Mouse (Mus musculus): ENCODE measurements around the gene Pde8a. TPM values are rescaled to one million over a fixed set of nuclear protein-coding genes. Genes with fewer than 3 reads are reported as not detected.

Pde8a gene
- polyA plus RNA-seq, 1 experiment = 3.5 TPM

GRCm38 (mm10) chr7:81315583-81315982, 102.2 kb downstream of the Pde8a start:
- no peak overlapping the region for H3K4me3 ChIP-seq (ENCODE audit: low read depth, low read length)
- H3K4me1 ChIP-seq (ENCODE audit: control insufficient read depth, insufficient read depth, insufficient read length, low read length) = no peaks in the 10 kb centered on the region
- H3K27me3 ChIP-seq (ENCODE audit: control insufficient read depth, insufficient read depth, low read length) = no peaks in the 10 kb centered on the region
- no peaks in the 10 kb centered on the region for H3K36me3 ChIP-seq (ENCODE audit: control insufficient read depth, insufficient read depth, low read length)
- TF ChIP-seq POLR2A (IDR thresholded peaks at IDR 0.05; ENCODE audit: low read depth, low read length) (no peak), CTCF (IDR thresholded peaks at IDR 0.05; ENCODE audit: extremely low read depth, insufficient read length, insufficient replicate concordance, low read depth, low read length) (no peak)
- H3K27ac ChIP-seq (ENCODE audit: insufficient read depth, low read depth, low read length) = no peak overlapping the region
- 62% methylated on average over 8 of the region's 8 CpGs for WGBS

- H3K36me3 ChIP-seq (ENCODE audit: control insufficient read depth, insufficient read depth, low read length) = no peaks in the 10 kb centered on the region
- no peaks in the 10 kb centered on the region for H3K4me1 ChIP-seq (ENCODE audit: control insufficient read depth, insufficient read depth, insufficient read length, low read length)
- H3K27ac ChIP-seq (ENCODE audit: insufficient read depth, low read depth, low read length) = no peak overlapping the region
- no peak for TF ChIP-seq POLR2A (IDR thresholded peaks at IDR 0.05; ENCODE audit: low read depth, low read length)
- TF ChIP-seq CTCF (IDR thresholded peaks at IDR 0.05; ENCODE audit: extremely low read depth, insufficient read length, insufficient replicate concordance, low read depth, low read length) = no peak
- H3K4me3 ChIP-seq (ENCODE audit: low read depth, low read length) = no peak overlapping the region
- no peaks in the 10 kb centered on the region for H3K27me3 ChIP-seq (ENCODE audit: control insufficient read depth, insufficient read depth, low read length)
- 81% methylated on average over 6 of the region's 6 CpGs for WGBS
Measured at GRCm38 (mm10) chr7:81319749-81320148, 106.4 kb downstream of the Pde8a start.

GRCm38 (mm10) chr7:81321776-81322175, 108.4 kb downstream of the Pde8a start:
- no peak overlapping the region for H3K4me3 ChIP-seq (ENCODE audit: low read depth, low read length)
- 0 out of 2 replicates have a peak, but pooled peaks cover under 1% of the 10 kb centered on the region for H3K4me1 ChIP-seq (ENCODE audit: control insufficient read depth, insufficient read depth, insufficient read length, low read length)
- H3K27me3 ChIP-seq (ENCODE audit: control insufficient read depth, insufficient read depth, low read length) = no peaks in the 10 kb centered on the region
- TF ChIP-seq CTCF (IDR thresholded peaks at IDR 0.05; ENCODE audit: extremely low read depth, insufficient read length, insufficient replicate concordance, low read depth, low read length) = no peak
- TF ChIP-seq POLR2A (IDR thresholded peaks at IDR 0.05; ENCODE audit: low read depth, low read length) = no peak
- no peaks in the 10 kb centered on the region for H3K36me3 ChIP-seq (ENCODE audit: control insufficient read depth, insufficient read depth, low read length)
- 64% methylated on average over 5 of the region's 5 CpGs for WGBS
- no peak overlapping the region for H3K27ac ChIP-seq (ENCODE audit: insufficient read depth, low read depth, low read length)

- WGBS = 83% methylated on average over 12 of the region's 12 CpGs
- H3K4me3 ChIP-seq (ENCODE audit: low read depth, low read length) = no peak overlapping the region
- peaks cover 3% of the 10 kb centered on the region; the same call in 1 of the 2 replicates for H3K4me1 ChIP-seq (ENCODE audit: control insufficient read depth, insufficient read depth, insufficient read length, low read length)
- no peak overlapping the region for H3K27ac ChIP-seq (ENCODE audit: insufficient read depth, low read depth, low read length)
- no peaks in the 10 kb centered on the region for H3K36me3 ChIP-seq (ENCODE audit: control insufficient read depth, insufficient read depth, low read length)
- H3K27me3 ChIP-seq (ENCODE audit: control insufficient read depth, insufficient read depth, low read length) = no peaks in the 10 kb centered on the region
- no peak for TF ChIP-seq POLR2A (IDR thresholded peaks at IDR 0.05; ENCODE audit: low read depth, low read length)
- no peak for TF ChIP-seq CTCF (IDR thresholded peaks at IDR 0.05; ENCODE audit: extremely low read depth, insufficient read length, insufficient replicate concordance, low read depth, low read length)
Measured at GRCm38 (mm10) chr7:81326043-81326442, 112.6 kb downstream of the Pde8a start.

- H3K4me3 ChIP-seq (ENCODE audit: low read depth, low read length) = no peak overlapping the region
- H3K27me3 ChIP-seq (ENCODE audit: control insufficient read depth, insufficient read depth, low read length) = no peaks in the 10 kb centered on the region
- TF ChIP-seq POLR2A (IDR thresholded peaks at IDR 0.05; ENCODE audit: low read depth, low read length) (no peak), CTCF (IDR thresholded peaks at IDR 0.05; ENCODE audit: extremely low read depth, insufficient read length, insufficient replicate concordance, low read depth, low read length) (no peak)
- WGBS = 62% methylated on average over 6 of the region's 6 CpGs
- no peaks in the 10 kb centered on the region for H3K36me3 ChIP-seq (ENCODE audit: control insufficient read depth, insufficient read depth, low read length)
- peaks cover 3% of the 10 kb centered on the region; the same call in 1 of the 2 replicates for H3K4me1 ChIP-seq (ENCODE audit: control insufficient read depth, insufficient read depth, insufficient read length, low read length)
- no peak overlapping the region for H3K27ac ChIP-seq (ENCODE audit: insufficient read depth, low read depth, low read length)
Measured at GRCm38 (mm10) chr7:81326859-81327258, 113.5 kb downstream of the Pde8a start.

- WGBS = 82% methylated on average over 10 of the region's 10 CpGs
- no peak overlapping the region for H3K4me3 ChIP-seq (ENCODE audit: low read depth, low read length)
- H3K27ac ChIP-seq (ENCODE audit: insufficient read depth, low read depth, low read length) = no peak overlapping the region
- H3K27me3 ChIP-seq (ENCODE audit: control insufficient read depth, insufficient read depth, low read length) = no peaks in the 10 kb centered on the region
- H3K4me1 ChIP-seq (ENCODE audit: control insufficient read depth, insufficient read depth, insufficient read length, low read length) = peaks cover 3% of the 10 kb centered on the region; the same call in 1 of the 2 replicates
- H3K36me3 ChIP-seq (ENCODE audit: control insufficient read depth, insufficient read depth, low read length) = peaks cover 2% of the 10 kb centered on the region; the same call in 1 of the 2 replicates
- no peak for TF ChIP-seq CTCF (IDR thresholded peaks at IDR 0.05; ENCODE audit: extremely low read depth, insufficient read length, insufficient replicate concordance, low read depth, low read length)
- no peak for TF ChIP-seq POLR2A (IDR thresholded peaks at IDR 0.05; ENCODE audit: low read depth, low read length)
Measured at GRCm38 (mm10) chr7:81327661-81328060, 114.3 kb downstream of the Pde8a start.

GRCm38 (mm10) chr7:81330767-81331166, 117.4 kb downstream of the Pde8a start:
- no peak overlapping the region for H3K27ac ChIP-seq (ENCODE audit: insufficient read depth, low read depth, low read length)
- no peaks in the 10 kb centered on the region for H3K27me3 ChIP-seq (ENCODE audit: control insufficient read depth, insufficient read depth, low read length)
- no peak for TF ChIP-seq CTCF (IDR thresholded peaks at IDR 0.05; ENCODE audit: extremely low read depth, insufficient read length, insufficient replicate concordance, low read depth, low read length)
- no peak for TF ChIP-seq POLR2A (IDR thresholded peaks at IDR 0.05; ENCODE audit: low read depth, low read length)
- peaks cover 3% of the 10 kb centered on the region; the same call in 1 of the 2 replicates for H3K4me1 ChIP-seq (ENCODE audit: control insufficient read depth, insufficient read depth, insufficient read length, low read length)
- H3K4me3 ChIP-seq (ENCODE audit: low read depth, low read length) = no peak overlapping the region
- WGBS = 78% methylated on average over 3 of the region's 3 CpGs
- peaks cover 6% of the 10 kb centered on the region; the same call in 1 of the 2 replicates for H3K36me3 ChIP-seq (ENCODE audit: control insufficient read depth, insufficient read depth, low read length)
